In genomic region chr1:170734866-170735265, GRCm38 (mm10) we compare ENCODE assay signal across 33 mouse cellular contexts.
DNase-seq lines count a peak whose midpoint lies in the region; ATAC-seq and TF ChIP-seq lines count a peak whose summit lies in the region.
"Had no signal": no experiment of that assay in that cellular context is flagged by ENCODE, and none has a peak within 500 bp of the region (broad histone marks: within the 10 kb centered on the region; RNA-seq: fewer than 3 reads in every experiment).

No protein-coding gene starts in this region.

- no peak for ATAC-seq in forebrain, postnatal 0 days
- ATAC-seq in forebrain, embryonic 16.5 days: no peak
- ATAC-seq in liver, embryonic 12.5 days: no peak
- ATAC-seq: activated CD4-positive, CD25-positive, alpha-beta regulatory T cell, adult 4 months; forebrain, embryonic 14.5 days; hindbrain, postnatal 0 days; intestine, embryonic 15.5 days had no signal

- H3K9me3 ChIP-seq in forebrain, postnatal 0 days (ENCODE audit: low read length): no peaks in the 10 kb centered on the region
- no peaks in the 10 kb centered on the region for H3K9me3 ChIP-seq in forebrain, embryonic 16.5 days (ENCODE audit: control insufficient read depth, low read length)
- H3K9me3 ChIP-seq in liver, embryonic 12.5 days (replicated peaks): no peaks in the 10 kb centered on the region
- H3K9me3 ChIP-seq: embryonic facial prominence, embryonic 12.5 days; hindbrain, embryonic 12.5 days; intestine, embryonic 15.5 days; limb, embryonic 10.5 days; limb, embryonic 15.5 days; stomach, embryonic 15.5 days had no signal

- 83% methylated on average over 3 of the region's 3 CpGs for WGBS in forebrain, postnatal 0 days
- WGBS in forebrain, embryonic 16.5 days: 90% methylated on average over 3 of the region's 3 CpGs
- 80% methylated on average over 3 of the region's 3 CpGs for WGBS in liver, embryonic 12.5 days (ENCODE audit: insufficient replicate concordance)

- no peak overlapping the region for H3K4me3 ChIP-seq in forebrain, postnatal 0 days (ENCODE audit: low read depth, low read length)
- no peak overlapping the region for H3K4me3 ChIP-seq in forebrain, embryonic 16.5 days (replicated peaks; ENCODE audit: low read length)
- H3K4me3 ChIP-seq in liver, embryonic 12.5 days: no peak overlapping the region
- H3K4me3 ChIP-seq: embryonic facial prominence, embryonic 12.5 days; hindbrain, embryonic 12.5 days; intestine, embryonic 15.5 days; limb, embryonic 10.5 days; limb, embryonic 15.5 days; stomach, embryonic 15.5 days had no signal

- no peak overlapping the region for H3K9ac ChIP-seq in forebrain, postnatal 0 days
- no peak overlapping the region for H3K9ac ChIP-seq in forebrain, embryonic 16.5 days (replicated peaks; ENCODE audit: low read depth, low read length)
- H3K9ac ChIP-seq in liver, embryonic 12.5 days: no peak overlapping the region
- H3K9ac ChIP-seq: embryonic facial prominence, embryonic 12.5 days; hindbrain, embryonic 12.5 days; intestine, embryonic 15.5 days; limb, embryonic 15.5 days; liver, embryonic 14.5 days; stomach, embryonic 15.5 days had no signal

- DNase-seq in cerebellum, adult 11 months: peak; percentile 10
- DNase-seq in cerebellum, postnatal 14 days: no peak
- DNase-seq in forebrain, postnatal 0 days: peak; percentile 26
- peak; percentile 32 for DNase-seq in cerebellum, adult 9-11 months
- DNase-seq in layer of hippocampus, postnatal 14 days (ENCODE audit: low spot score in 2 of 2): peak; percentile 23 to 53
- DNase-seq in frontal cortex, postnatal 36 days (ENCODE audit: low spot score in 2 of 2): no peak
- DNase-seq: adrenal gland, adult 2 months; adrenal gland, postnatal 36 days; embryo, embryonic 11 days; gastrocnemius, postnatal 10 days; heart, postnatal 36 days; kidney, adult 2 months; kidney, postnatal 36 days; lung, adult 2 months; lung, postnatal 10 days; midbrain, embryonic 14.5 days; right cerebral cortex, postnatal 25 days; thymus, adult 18-20 months; thymus, postnatal 36 days had no signal

- no peak overlapping the region for H3K4me2 ChIP-seq in forebrain, postnatal 0 days (ENCODE audit: low read depth)
- H3K4me2 ChIP-seq in forebrain, embryonic 16.5 days (ENCODE audit: low read length): no peak overlapping the region
- H3K4me2 ChIP-seq in liver, embryonic 12.5 days: no peak overlapping the region
- H3K4me2 ChIP-seq: embryonic facial prominence, embryonic 12.5 days; hindbrain, embryonic 12.5 days; intestine, embryonic 15.5 days; limb, embryonic 15.5 days; stomach, embryonic 15.5 days had no signal

- H3K36me3 ChIP-seq in forebrain, postnatal 0 days (ENCODE audit: insufficient read depth): no peaks in the 10 kb centered on the region
- no peaks in the 10 kb centered on the region for H3K36me3 ChIP-seq in forebrain, embryonic 16.5 days (ENCODE audit: control insufficient read depth, insufficient read depth)
- H3K36me3 ChIP-seq in liver, embryonic 12.5 days: 0 out of 2 replicates have a peak, but pooled peaks cover 5% of the 10 kb centered on the region
- H3K36me3 ChIP-seq: embryonic facial prominence, embryonic 12.5 days; hindbrain, embryonic 12.5 days; intestine, embryonic 15.5 days; limb, embryonic 10.5 days; limb, embryonic 15.5 days; stomach, embryonic 15.5 days had no signal

- H3K4me1 ChIP-seq in forebrain, postnatal 0 days (ENCODE audit: insufficient read depth): no peaks in the 10 kb centered on the region
- no peaks in the 10 kb centered on the region for H3K4me1 ChIP-seq in forebrain, embryonic 16.5 days (replicated peaks; ENCODE audit: control insufficient read depth, insufficient read depth, low read length)
- 0 out of 2 replicates have a peak, but pooled peaks cover 9% of the 10 kb centered on the region for H3K4me1 ChIP-seq in liver, embryonic 12.5 days
- H3K4me1 ChIP-seq: embryonic facial prominence, embryonic 12.5 days; hindbrain, embryonic 12.5 days; limb, embryonic 10.5 days; stomach, embryonic 15.5 days had no signal

- no peak for TF ChIP-seq CTCF in forebrain, postnatal 0 days (IDR thresholded peaks at IDR 0.05; ENCODE audit: low read depth)

- no peaks in the 10 kb centered on the region for H3K27me3 ChIP-seq in forebrain, postnatal 0 days (ENCODE audit: insufficient read depth, low read length)
- H3K27me3 ChIP-seq in forebrain, embryonic 16.5 days (replicated peaks; ENCODE audit: control insufficient read depth, insufficient read depth, low read length): no peaks in the 10 kb centered on the region
- H3K27me3 ChIP-seq in liver, embryonic 12.5 days (replicated peaks): no peaks in the 10 kb centered on the region
- H3K27me3 ChIP-seq: CH12.LX; embryonic facial prominence, embryonic 12.5 days; hindbrain, embryonic 12.5 days; intestine, embryonic 15.5 days; limb, embryonic 15.5 days; stomach, embryonic 15.5 days had no signal

- H3K27ac ChIP-seq in forebrain, postnatal 0 days (ENCODE audit: low read depth, low read length): no peak overlapping the region
- no peak overlapping the region for H3K27ac ChIP-seq in forebrain, embryonic 16.5 days (ENCODE audit: low read length)
- no peak overlapping the region for H3K27ac ChIP-seq in liver, embryonic 12.5 days
- H3K27ac ChIP-seq: embryonic facial prominence, embryonic 12.5 days; hindbrain, embryonic 12.5 days; hindbrain, postnatal 0 days; intestine, embryonic 15.5 days; limb, embryonic 10.5 days; limb, embryonic 15.5 days; liver, embryonic 14.5 days; macrophage; stomach, embryonic 15.5 days had no signal

Comparison
In these comparisons a context has a peak if more than half of its experiments do, and no peak if none do; other contexts are left out.
1. DNase-seq: peak in cerebellum, adult 11 months (single experiment), forebrain, postnatal 0 days (single experiment), cerebellum, adult 9-11 months (single experiment) and layer of hippocampus, postnatal 14 days (2 of 2); none in cerebellum, postnatal 14 days (0 of 2) and frontal cortex, postnatal 36 days (0 of 2).